Mouse (Mus musculus) spleen, adult 2 months (tissue): ENCODE measurements around the gene Rassf1.

Experiments used
- CTCF ChIP-seq: fragments of 200-500 bp; IDR thresholded peaks from 2 replicates; pipeline ENCODE4 v1.5.1; 2011; ENCODE audit warnings: mild to moderate bottlenecking, inconsistent platforms; ENCODE audit not compliant: insufficient read depth, insufficient read length, insufficient replicate concordance; ENCODE audit errors: extremely low read depth
- POLR2A ChIP-seq: fragments of 200-500 bp; IDR thresholded peaks from 2 replicates; pipeline ENCODE4 v1.6.1; 2011; ENCODE audit warnings: low read depth, low read length, inconsistent platforms

GRCm38 (mm10) chr9:107605041-107605661 lies 53.8 kb downstream of the Rassf1 start:
- TF ChIP-seq CTCF (no peak), POLR2A (no peak)
